In genomic region chr5:107079146-107079638, GRCm38 (mm10) we compare ENCODE assay signal across 8 mouse cellular contexts.
DNase-seq lines count a peak whose midpoint lies in the region; ATAC-seq and TF ChIP-seq lines count a peak whose summit lies in the region.

No protein-coding gene starts in this region.

- 0 out of 2 replicates have a peak overlapping the region, but pooled peaks have one; percentile 43 for H3K27ac ChIP-seq in layer of hippocampus, adult 2 months
- no peak overlapping the region for H3K27ac ChIP-seq in midbrain, embryonic 14.5 days (replicated peaks; ENCODE audit: low read depth, low read length)

- H3K9me3 ChIP-seq in midbrain, embryonic 14.5 days (ENCODE audit: control insufficient read depth, low read length), result no peaks in the 10 kb centered on the region

- H3K4me1 ChIP-seq in midbrain, embryonic 14.5 days (ENCODE audit: control insufficient read depth, insufficient read depth, low read length), result peaks cover 6% of the 10 kb centered on the region

- H3K36me3 ChIP-seq in midbrain, embryonic 14.5 days (ENCODE audit: control insufficient read depth, insufficient read depth, low read length), result no peaks in the 10 kb centered on the region

- H3K4me3 ChIP-seq in layer of hippocampus, adult 2 months, result no peak overlapping the region
- H3K4me3 ChIP-seq in midbrain, embryonic 14.5 days (replicated peaks; ENCODE audit: low read depth, low read length), result no peak overlapping the region

- no peak for TF ChIP-seq CTCF in layer of hippocampus, adult 2 months (conservative IDR thresholded peaks at IDR 0.05)

- WGBS in midbrain, embryonic 14.5 days, result 57% methylated on average over 11 of the region's 11 CpGs

- no peaks in the 10 kb centered on the region for H3K27me3 ChIP-seq in midbrain, embryonic 14.5 days (ENCODE audit: control insufficient read depth, insufficient read depth, low read length)

- H3K9ac ChIP-seq in midbrain, embryonic 14.5 days (replicated peaks; ENCODE audit: low read length), result no peak overlapping the region

- peak; percentile 23 for DNase-seq in kidney, adult 9 months
- no peak for DNase-seq in kidney, adult 18-20 months
- peak; percentile 83 to 92 for DNase-seq in adrenal gland, adult (ENCODE audit: inconsistent age in 2 of 2, low spot score in 1 of 2)
- peak; percentile 58 for DNase-seq in heart, postnatal 4 days
- peak; percentile 44 to 48 for DNase-seq in layer of hippocampus, adult 2 months (ENCODE audit: low spot score in 2 of 2)
- DNase-seq in midbrain, embryonic 14.5 days, result peak; percentile 64
- DNase-seq in thymus, postnatal 36 days, result no peak

- no peak overlapping the region for H3K4me2 ChIP-seq in midbrain, embryonic 14.5 days (ENCODE audit: low read length)

- ATAC-seq in midbrain, embryonic 14.5 days (ENCODE audit: low FRiP score, low TSS enrichment), result no peak
- ATAC-seq in monocyte, adult 5-6 weeks (replicated peaks; ENCODE audit: insufficient number of reproducible peaks, low FRiP score, low TSS enrichment, poor library complexity, severe bottlenecking), result no peak

Comparison
In these comparisons a context has a peak if more than half of its experiments do, and no peak if none do; other contexts are left out.
1. DNase-seq: peak in kidney, adult 9 months (single experiment), adrenal gland, adult (2 of 2), heart, postnatal 4 days (single experiment), layer of hippocampus, adult 2 months (2 of 2) and midbrain, embryonic 14.5 days (single experiment); none in kidney, adult 18-20 months (single experiment) and thymus, postnatal 36 days (0 of 2).